Mouse (Mus musculus) embryonic facial prominence, embryonic 15.5 days (tissue): Measurements from ENCODE around the gene Scd4. TPM values are rescaled to one million over a fixed set of nuclear protein-coding genes. Genes with fewer than 3 reads are reported as not detected.

Experiments
- ATAC-seq: fragments of 200-750 bp; cut with Nextera tagmentation; 2 replicates; pipeline ENCODE4 v1.8.0; 2017; ENCODE audit warnings: low read depth, moderate TSS enrichment; ENCODE audit not compliant: insufficient number of reproducible peaks, low FRiP score, low TSS enrichment
- H3K27ac ChIP-seq: fragments of 300-500 bp; sonication (generic); replicated peaks from 2 replicates; pipeline ENCODE4 v1.5.1; 2015; ENCODE audit warnings: mild to moderate bottlenecking, inconsistent platforms
- H3K27me3 ChIP-seq: fragments of 300-500 bp; sonication (generic); 2 replicates; pipeline ENCODE4 v1.6.1; 2015; ENCODE audit warnings: inconsistent platforms
- H3K36me3 ChIP-seq: fragments of 300-500 bp; sonication (generic); 2 replicates; pipeline ENCODE4 v1.6.1; 2015; ENCODE audit warnings: mild to moderate bottlenecking, inconsistent platforms
- H3K4me1 ChIP-seq: fragments of 300-500 bp; sonication (generic); 2 replicates; pipeline ENCODE4 v1.6.1; 2015; ENCODE audit warnings: inconsistent platforms
- H3K4me2 ChIP-seq: fragments of 300-500 bp; sonication (generic); replicated peaks from 2 replicates; pipeline ENCODE4 v1.6.1; 2015; ENCODE audit warnings: mild to moderate bottlenecking, inconsistent platforms
- H3K4me3 ChIP-seq: fragments of 300-500 bp; sonication (generic); replicated peaks from 2 replicates; pipeline ENCODE4 v1.5.1; 2015; ENCODE audit warnings: mild to moderate bottlenecking, inconsistent platforms
- H3K9ac ChIP-seq: fragments of 300-500 bp; sonication (generic); 2 replicates; pipeline ENCODE4 v1.6.1; 2015; ENCODE audit warnings: inconsistent platforms
- H3K9me3 ChIP-seq: fragments of 300-500 bp; sonication (generic); replicated peaks from 2 replicates; pipeline ENCODE4 v1.6.1; 2016; ENCODE audit warnings: inconsistent platforms
- WGBS: fragments of 180-500 bp; shearing (Covaris S2); methylation state at CpG from one replicate; pipeline ENCODE4 v1.1.7; 2015; 5-methylcytosine and 5-hydroxymethylcytosine counted together
- polyA plus RNA-seq: library from polyadenylated mRNA; unstranded; fragments of >200 nt; fragmentation: Nextera tagmentation; extraction: Ambion mirVana; gene quantifications from 2 replicates; pipeline ENCODE4 v1.2.1, GENCODE M21; 2015

The Scd4 gene
- polyA plus RNA-seq, 1 experiment from 2014 or later: 0.39 TPM

DNA sequence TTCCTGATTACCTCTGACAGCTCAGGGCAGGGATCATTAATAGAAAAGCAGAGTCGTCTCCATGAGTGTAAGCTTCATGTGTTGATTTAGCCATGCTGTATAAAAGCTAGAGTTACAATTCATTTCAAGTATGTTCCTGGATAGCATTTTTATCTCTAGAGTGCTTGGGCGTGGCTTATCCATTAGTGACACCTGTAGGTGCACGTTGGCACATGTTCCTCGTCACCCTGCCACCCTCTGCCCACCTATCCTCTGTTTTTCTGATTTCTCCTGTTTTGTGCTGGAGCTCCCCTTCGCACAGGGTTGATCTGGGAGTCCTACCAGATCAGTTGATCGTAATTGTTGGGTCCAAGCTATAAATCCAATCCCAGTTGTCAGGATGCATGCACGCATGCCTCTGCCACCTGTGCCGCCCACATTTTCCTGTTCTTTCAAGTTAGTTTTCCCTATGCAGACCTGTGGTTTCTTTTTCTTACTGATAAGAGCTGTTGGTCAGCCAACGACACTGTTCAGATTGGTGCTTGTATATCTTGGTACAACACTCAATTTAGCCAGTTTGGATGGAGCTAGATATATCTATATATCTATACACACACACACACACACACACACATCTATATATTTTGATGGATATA lies 31.1 kb upstream of the Scd4 start:
- no peaks in the 10 kb centered on the region for H3K9me3 ChIP-seq
- H3K36me3 ChIP-seq: peaks cover 96% of the 10 kb centered on the region
- ATAC-seq: no peak
- no peak overlapping the region for H3K27ac ChIP-seq
- no peak overlapping the region for H3K9ac ChIP-seq
- no peak overlapping the region for H3K4me2 ChIP-seq
- no peaks in the 10 kb centered on the region for H3K27me3 ChIP-seq
- peaks cover 74% of the 10 kb centered on the region for H3K4me1 ChIP-seq
- 66% methylated on average over 9 of the region's 9 CpGs for whole genome bisulfite sequencing
- no peak overlapping the region for H3K4me3 ChIP-seq

- Histone ChIP-seq H3K9ac (no peak overlapping the region), H3K4me1 (peaks cover 63% of the 10 kb centered on the region), H3K36me3 (peaks cover 94% of the 10 kb centered on the region), H3K4me2 (no peak overlapping the region), H3K27me3 (no peaks in the 10 kb centered on the region), H3K27ac (0 out of 2 replicates have a peak overlapping the region, but pooled peaks have one; percentile 0), H3K4me3 (no peak overlapping the region), H3K9me3 (no peaks in the 10 kb centered on the region)
- ATAC-seq: no peak
- 74% methylated on average over 11 of the region's 11 CpGs for WGBS
Observed at GRCm38 (mm10) chr19:44302901-44303300, 30.0 kb upstream of the Scd4 start.

GRCm38 (mm10) chr19:44303502-44303901 lies 29.4 kb upstream of the Scd4 start:
- H3K27ac ChIP-seq: 0 out of 2 replicates have a peak overlapping the region, but pooled peaks have one; percentile 0
- no peaks in the 10 kb centered on the region for H3K27me3 ChIP-seq
- no peak overlapping the region for H3K4me3 ChIP-seq
- ATAC-seq: no peak
- no peak overlapping the region for H3K4me2 ChIP-seq
- H3K9me3 ChIP-seq: no peaks in the 10 kb centered on the region
- WGBS: 47% methylated on average over 8 of the region's 8 CpGs
- no peak overlapping the region for H3K9ac ChIP-seq
- H3K36me3 ChIP-seq: peaks cover 94% of the 10 kb centered on the region
- H3K4me1 ChIP-seq: peaks cover 57% of the 10 kb centered on the region

GRCm38 (mm10) chr19:44304419-44304818 lies 28.5 kb upstream of the Scd4 start:
- H3K4me1 ChIP-seq: peaks cover 48% of the 10 kb centered on the region

GRCm38 (mm10) chr19:44304851-44305510 lies 27.9 kb upstream of the Scd4 start:
- WGBS: 83% methylated on average over 16 of the region's 16 CpGs
- Histone ChIP-seq H3K4me1 (peaks cover 44% of the 10 kb centered on the region), H3K9ac (no peak overlapping the region), H3K9me3 (no peaks in the 10 kb centered on the region), H3K27ac (no peak overlapping the region), H3K36me3 (peaks cover 87% of the 10 kb centered on the region), H3K4me2 (no peak overlapping the region), H3K4me3 (no peak overlapping the region), H3K27me3 (no peaks in the 10 kb centered on the region)
- no peak for ATAC-seq

More at GRCm38 (mm10) chr19:44304419-44304818, 28.5 kb upstream of the Scd4 start:
- no peak overlapping the region for H3K27ac ChIP-seq
- no peak overlapping the region for H3K4me3 ChIP-seq
- H3K36me3 ChIP-seq: peaks cover 89% of the 10 kb centered on the region
- H3K4me2 ChIP-seq: no peak overlapping the region
- H3K9me3 ChIP-seq: no peaks in the 10 kb centered on the region
- no peaks in the 10 kb centered on the region for H3K27me3 ChIP-seq
- no peak overlapping the region for H3K9ac ChIP-seq
- WGBS: 82% methylated on average over 10 of the region's 10 CpGs
- ATAC-seq: no peak

GRCm38 (mm10) chr19:44305701-44306100 lies 27.2 kb upstream of the Scd4 start:
- Histone ChIP-seq H3K9me3 (no peaks in the 10 kb centered on the region), H3K27ac (no peak overlapping the region), H3K27me3 (no peaks in the 10 kb centered on the region), H3K4me2 (no peak overlapping the region), H3K4me1 (peaks cover 37% of the 10 kb centered on the region), H3K4me3 (no peak overlapping the region), H3K9ac (no peak overlapping the region), H3K36me3 (peaks cover 79% of the 10 kb centered on the region)
- WGBS: 82% methylated on average over 15 of the region's 15 CpGs
- no peak for ATAC-seq

- Histone ChIP-seq H3K9ac (no peak overlapping the region), H3K9me3 (no peaks in the 10 kb centered on the region), H3K4me2 (no peak overlapping the region), H3K4me3 (no peak overlapping the region), H3K27ac (no peak overlapping the region), H3K4me1 (peaks cover 36% of the 10 kb centered on the region), H3K36me3 (peaks cover 75% of the 10 kb centered on the region), H3K27me3 (no peaks in the 10 kb centered on the region)
- 72% methylated on average over 7 of the region's 7 CpGs for WGBS
- no peak for ATAC-seq
Observed at GRCm38 (mm10) chr19:44306171-44306570, 26.7 kb upstream of the Scd4 start.

- H3K27ac ChIP-seq: no peak overlapping the region
Observed at GRCm38 (mm10) chr19:44307101-44307914, 25.6 kb upstream of the Scd4 start.

GRCm38 (mm10) chr19:44307915-44308470 lies 24.9 kb upstream of the Scd4 start:
- ATAC-seq: no peak
- no peaks in the 10 kb centered on the region for H3K27me3 ChIP-seq
- H3K4me2 ChIP-seq: no peak overlapping the region
- H3K9ac ChIP-seq: no peak overlapping the region
- no peaks in the 10 kb centered on the region for H3K9me3 ChIP-seq
- 77% methylated on average over 6 of the region's 6 CpGs for WGBS
- no peak overlapping the region for H3K27ac ChIP-seq
- H3K4me1 ChIP-seq: peaks cover 22% of the 10 kb centered on the region
- H3K4me3 ChIP-seq: no peak overlapping the region
- H3K36me3 ChIP-seq: peaks cover 58% of the 10 kb centered on the region

More at GRCm38 (mm10) chr19:44307101-44307914, 25.6 kb upstream of the Scd4 start:
- Histone ChIP-seq H3K4me2 (no peak overlapping the region), H3K9ac (no peak overlapping the region), H3K9me3 (no peaks in the 10 kb centered on the region), H3K36me3 (peaks cover 65% of the 10 kb centered on the region), H3K4me3 (no peak overlapping the region), H3K4me1 (peaks cover 29% of the 10 kb centered on the region), H3K27me3 (no peaks in the 10 kb centered on the region)
- 75% methylated on average over 9 of the region's 9 CpGs for WGBS
- ATAC-seq: no peak

DNA sequence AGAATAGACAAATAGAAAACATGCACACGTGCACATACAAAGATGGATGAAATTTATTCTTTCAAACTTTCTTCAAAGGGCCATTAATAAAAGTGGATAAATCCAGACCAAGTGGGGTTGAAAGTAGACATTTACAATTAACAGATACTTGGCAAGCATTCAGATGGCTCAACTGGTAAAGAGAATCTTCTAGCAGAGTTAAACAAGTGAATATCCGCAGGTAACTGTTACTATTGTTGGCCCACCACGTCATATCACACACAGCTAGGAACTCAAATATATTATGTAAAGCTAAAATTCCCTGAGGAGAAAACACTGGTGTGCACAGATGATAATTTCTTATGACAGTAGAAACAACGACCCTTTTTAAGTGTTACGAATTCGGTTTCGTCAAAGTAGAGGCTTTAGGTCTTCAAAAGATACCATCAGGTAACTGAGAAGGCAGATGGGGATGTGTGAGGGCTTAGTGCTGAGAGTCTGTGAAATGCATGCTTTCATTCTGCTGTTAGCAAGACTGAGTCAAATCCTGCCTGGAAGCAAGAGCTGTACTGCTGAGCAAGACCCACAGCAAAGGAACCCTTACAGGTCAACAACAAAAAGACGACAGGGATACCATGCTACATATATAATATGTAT lies 24.2 kb upstream of the Scd4 start:
- H3K9me3 ChIP-seq: no peaks in the 10 kb centered on the region
- ATAC-seq: no peak
- peaks cover 16% of the 10 kb centered on the region; the same call in 1 of the 2 replicates for H3K4me1 ChIP-seq
- no peak overlapping the region for H3K4me2 ChIP-seq
- no peak overlapping the region for H3K4me3 ChIP-seq
- peaks cover 51% of the 10 kb centered on the region for H3K36me3 ChIP-seq
- 82% methylated on average over 8 of the region's 8 CpGs for WGBS
- no peaks in the 10 kb centered on the region for H3K27me3 ChIP-seq
- no peak overlapping the region for H3K27ac ChIP-seq
- H3K9ac ChIP-seq: no peak overlapping the region
